Mouse (Mus musculus): ENCODE measurements around the gene Srl.

DNA sequence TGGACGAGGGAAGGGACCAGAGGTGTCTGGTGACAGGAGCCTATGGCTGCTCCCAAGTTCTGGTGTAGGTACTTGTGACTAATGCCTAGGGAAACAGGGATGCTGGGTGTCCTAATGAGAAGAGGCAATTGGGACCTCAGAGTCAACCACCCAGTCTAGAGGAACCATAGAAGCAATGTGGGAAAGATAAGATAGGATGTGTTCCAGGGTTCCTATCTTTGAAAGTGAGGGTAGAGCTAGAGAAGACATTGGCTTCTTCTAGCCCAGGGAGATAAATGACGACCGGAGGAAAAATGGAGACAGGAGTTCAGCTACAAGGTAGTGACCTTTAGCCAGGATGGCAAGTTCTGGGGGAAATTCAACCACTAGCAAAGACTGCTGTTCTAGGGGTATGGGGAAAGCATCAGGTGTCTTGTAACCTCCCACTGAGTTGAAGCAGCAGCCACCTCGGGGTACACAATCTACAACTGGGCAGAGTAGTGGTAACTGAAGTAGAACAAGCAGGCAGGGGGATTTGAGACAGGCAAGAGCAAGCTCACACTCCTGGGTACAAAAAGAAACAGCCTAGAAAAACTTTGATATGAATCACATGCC lies 20.4 kb downstream of the Srl start:
- TF ChIP-seq MXI1 (IDR thresholded peaks at IDR 0.05; ENCODE audit: low read depth, low read length) (no peak), USF1 (IDR thresholded peaks at IDR 0.05; ENCODE audit: low read depth, low read length) (no peak), NELFE (IDR thresholded peaks at IDR 0.05; ENCODE audit: low read depth, low read length) (no peak), ZKSCAN1 (IDR thresholded peaks at IDR 0.05; ENCODE audit: borderline replicate concordance, low read depth, low read length) (no peak), IRF4 (IDR thresholded peaks at IDR 0.05; ENCODE audit: low read depth, low read length) (no peak), HCFC1 (IDR thresholded peaks at IDR 0.05; ENCODE audit: low read depth, low read length) (no peak)
